Mouse (Mus musculus) intestine, postnatal 0 days (tissue): ENCODE measurements around the gene Pik3c2b. TPM values are rescaled to one million over a fixed set of nuclear protein-coding genes. Genes with fewer than 3 reads are reported as not detected.

Experiments
- ATAC-seq: fragments of 200-750 bp; cut with Nextera tagmentation; 2 replicates; pipeline ENCODE4 v1.8.0; 2017; ENCODE audit warnings: mild to moderate bottlenecking, moderate TSS enrichment, moderate library complexity
- H3K27ac ChIP-seq: fragments of 300-500 bp; sonication (generic); 2 replicates; pipeline ENCODE4 v1.5.1; 2014; ENCODE audit warnings: mild to moderate bottlenecking, low read depth, low read length, moderate library complexity
- H3K27me3 ChIP-seq: fragments of 300-500 bp; sonication (generic); replicated peaks from 2 replicates; pipeline ENCODE4 v1.6.1; 2014; ENCODE audit warnings: low read length, mixed read lengths; ENCODE audit not compliant: control insufficient read depth, insufficient read depth
- H3K36me3 ChIP-seq: fragments of 300-500 bp; sonication (generic); 2 replicates; pipeline ENCODE4 v1.6.1; 2014; ENCODE audit warnings: mild to moderate bottlenecking, moderate library complexity; ENCODE audit not compliant: control insufficient read depth, insufficient read depth
- H3K4me1 ChIP-seq: fragments of 300-500 bp; sonication (generic); replicated peaks from 2 replicates; pipeline ENCODE4 v1.6.1; 2014; ENCODE audit warnings: antibody characterized with exemption, low read length, mixed read lengths; ENCODE audit not compliant: control insufficient read depth, insufficient read depth
- H3K4me2 ChIP-seq: fragments of 300-500 bp; sonication (generic); replicated peaks from 2 replicates; pipeline ENCODE4 v1.6.1; 2014; ENCODE audit warnings: low read depth, mild to moderate bottlenecking, moderate library complexity
- H3K4me3 ChIP-seq: fragments of 300-500 bp; sonication (generic); 2 replicates; pipeline ENCODE4 v1.5.1; 2014; ENCODE audit warnings: low read depth, low read length
- H3K9ac ChIP-seq: fragments of 300-500 bp; sonication (generic); 2 replicates; pipeline ENCODE4 v1.6.1; 2014; ENCODE audit warnings: mild to moderate bottlenecking, low read depth, low read length
- H3K9me3 ChIP-seq: fragments of 300-500 bp; sonication (generic); 2 replicates; pipeline ENCODE4 v1.6.1; 2016; ENCODE audit warnings: mixed run types; ENCODE audit not compliant: control insufficient read depth
- CTCF ChIP-seq: sonication (generic); IDR thresholded peaks from 2 replicates; pipeline ENCODE4 v1.5.1; 2016; ENCODE audit warnings: low read depth, mild to moderate bottlenecking, control low read depth, antibody characterized with exemption, moderate library complexity
- WGBS: fragments of 180-500 bp; shearing (Covaris S2); extraction: QIAGEN DNeasy Blood & Tissue Kit; methylation state at CpG from one replicate; pipeline ENCODE4 v1.1.7; 2014; 5-methylcytosine and 5-hydroxymethylcytosine counted together
- polyA plus RNA-seq: library from polyadenylated mRNA; unstranded; fragments of >200 nt; fragmentation: Nextera tagmentation; extraction: Ambion mirVana; gene quantifications from 2 replicates; pipeline ENCODE4 v1.2.1, GENCODE M21; 2015

Pik3c2b gene
- polyA plus RNA-seq, 1 experiment from 2014 or later: 3.1 TPM

DNA sequence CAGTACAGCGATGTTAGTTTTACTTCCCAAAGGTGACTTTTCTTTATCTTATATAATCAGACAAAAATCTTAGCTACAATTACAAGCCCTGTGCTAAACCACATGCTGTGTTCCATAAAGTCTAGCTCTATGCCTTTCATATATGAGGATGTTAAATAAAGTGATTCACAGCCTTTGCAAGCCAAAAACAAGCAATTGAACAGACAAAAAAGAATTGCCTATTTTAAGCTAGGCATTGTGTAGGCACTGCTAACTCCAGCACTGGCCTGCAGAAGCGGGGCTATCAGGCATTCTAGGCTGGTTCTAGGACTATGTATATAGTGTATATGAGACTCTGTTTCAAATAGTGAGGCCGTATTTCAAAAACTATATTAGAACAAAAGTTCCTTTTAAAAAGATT lies 106.7 kb downstream of the Pik3c2b start:
- Histone ChIP-seq H3K4me1 (no peaks in the 10 kb centered on the region), H3K27ac (no peak overlapping the region), H3K36me3 (no peaks in the 10 kb centered on the region), H3K9me3 (no peaks in the 10 kb centered on the region), H3K4me3 (no peak overlapping the region), H3K4me2 (no peak overlapping the region), H3K9ac (no peak overlapping the region), H3K27me3 (no peaks in the 10 kb centered on the region)
- no peak for TF ChIP-seq CTCF
- WGBS: 86% methylated on average over 3 of the region's 3 CpGs
- no peak for ATAC-seq

DNA sequence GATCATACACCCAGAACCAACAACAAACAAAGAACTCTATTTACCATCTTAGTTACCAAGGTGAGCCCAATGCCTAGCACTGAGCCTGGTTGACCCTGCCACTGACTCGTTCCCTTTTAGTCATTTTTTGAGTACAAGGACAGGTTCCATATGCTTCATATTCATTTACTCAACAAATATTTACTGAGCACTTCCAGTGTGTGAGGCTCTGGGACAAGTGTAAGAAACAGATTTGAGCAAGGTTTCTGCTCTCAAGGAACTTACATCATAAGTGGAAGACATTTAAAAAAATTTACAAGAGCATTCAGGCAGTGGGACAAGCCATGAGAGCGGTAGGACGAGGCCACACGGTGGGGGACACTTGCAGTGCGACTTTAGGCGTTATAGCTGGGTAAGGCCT lies 109.8 kb downstream of the Pik3c2b start:
- ATAC-seq: no peak
- H3K9me3 ChIP-seq: no peaks in the 10 kb centered on the region
- 87% methylated on average over 6 of the region's 6 CpGs for WGBS

More for the DNA sequence above, 109.8 kb downstream of the Pik3c2b start:
- Histone ChIP-seq H3K27ac (no peak overlapping the region), H3K4me1 (peaks cover 6% of the 10 kb centered on the region; the same call in 1 of the 2 replicates), H3K36me3 (no peaks in the 10 kb centered on the region), H3K9ac (no peak overlapping the region), H3K4me2 (no peak overlapping the region), H3K27me3 (no peaks in the 10 kb centered on the region), H3K4me3 (no peak overlapping the region)
- no peak for TF ChIP-seq CTCF

Other genes with a start within 250 kb of the Pik3c2b start
- 2.3 and 2.4 TPM in 2 replicates for gene Lrrn2, start 165.4 kb upstream of the Pik3c2b start, polyA plus RNA-seq
- gene Mdm4, start 15.1 kb upstream of the Pik3c2b start, polyA plus RNA-seq: 10.0 and 13.1 TPM in 2 replicates
- 28.5 and 33.0 TPM in 2 replicates for gene Ppp1r15b, start 85.5 kb downstream of the Pik3c2b start, polyA plus RNA-seq
- gene Plekha6, start 118.5 kb downstream of the Pik3c2b start, polyA plus RNA-seq: 7.5 and 8.0 TPM in 2 replicates